Mouse (Mus musculus) stomach, postnatal 0 days (tissue): Measurements from ENCODE around the gene Rps6ka1. TPM values are rescaled to one million over a fixed set of nuclear protein-coding genes. Genes with fewer than 3 reads are reported as not detected.

Experiments used
- ATAC-seq: fragments of 200-750 bp; cut with Nextera tagmentation; 2 replicates; pipeline ENCODE4 v1.8.0; 2017; ENCODE audit not compliant: low FRiP score, low TSS enrichment
- DNase-seq: peaks from one replicate; pipeline ENCODE4 v3.0.0-alpha.2; 2016; ENCODE audit warnings: low spot score
- H3K27ac ChIP-seq: fragments of 300-500 bp; sonication (generic); replicated peaks from 2 replicates; pipeline ENCODE4 v1.5.1; 2014; ENCODE audit warnings: mild to moderate bottlenecking, control low read depth
- H3K27me3 ChIP-seq: fragments of 300-500 bp; sonication (generic); 2 replicates; pipeline ENCODE4 v1.6.1; 2014; ENCODE audit warnings: low read length; ENCODE audit not compliant: control insufficient read depth, insufficient read depth
- H3K36me3 ChIP-seq: fragments of 300-500 bp; sonication (generic); 2 replicates; pipeline ENCODE4 v1.6.1; 2014; ENCODE audit warnings: low read length, mixed read lengths; ENCODE audit not compliant: control insufficient read depth, insufficient read depth
- H3K4me1 ChIP-seq: fragments of 300-500 bp; sonication (generic); replicated peaks from 2 replicates; pipeline ENCODE4 v1.6.1; 2014; ENCODE audit warnings: antibody characterized with exemption; ENCODE audit not compliant: control insufficient read depth, insufficient read depth
- H3K4me2 ChIP-seq: fragments of 300-500 bp; sonication (generic); replicated peaks from 2 replicates; pipeline ENCODE4 v1.6.1; 2014; ENCODE audit warnings: low read depth, mild to moderate bottlenecking, control low read depth, moderate library complexity
- H3K4me3 ChIP-seq: fragments of 300-500 bp; sonication (generic); 2 replicates; pipeline ENCODE4 v1.5.1; 2014; ENCODE audit warnings: low read depth, low read length, control low read depth
- H3K9ac ChIP-seq: fragments of 300-500 bp; sonication (generic); 2 replicates; pipeline ENCODE4 v1.6.1; 2014; ENCODE audit warnings: mild to moderate bottlenecking, low read length, control low read depth, mixed read lengths
- H3K9me3 ChIP-seq: fragments of 300-500 bp; sonication (generic); 2 replicates; pipeline ENCODE4 v1.6.1; 2016; ENCODE audit warnings: low read length; ENCODE audit not compliant: control insufficient read depth
- CTCF ChIP-seq: IDR thresholded peaks from 2 replicates; pipeline ENCODE4 v1.5.1; 2016; ENCODE audit warnings: antibody characterized with exemption, low read depth, mild to moderate bottlenecking, moderate library complexity
- EP300 ChIP-seq: optimal IDR thresholded peaks from 2 replicates; pipeline ENCODE3; 2016; ENCODE audit warnings: antibody characterized with exemption
- WGBS: fragments of 180-500 bp; shearing (Covaris S2); extraction: QIAGEN DNeasy Blood & Tissue Kit; methylation state at CpG from one replicate; pipeline ENCODE4 v1.1.7; 2014; 5-methylcytosine and 5-hydroxymethylcytosine counted together
- polyA plus RNA-seq: library from polyadenylated mRNA; unstranded; fragments of >200 nt; fragmentation: Nextera tagmentation; extraction: Ambion mirVana; gene quantifications from 2 replicates; pipeline ENCODE4 v1.2.1, GENCODE M21; 2015

The Rps6ka1 gene
- polyA plus RNA-seq, 1 experiment from 2014 or later = 46.0 TPM

DNA sequence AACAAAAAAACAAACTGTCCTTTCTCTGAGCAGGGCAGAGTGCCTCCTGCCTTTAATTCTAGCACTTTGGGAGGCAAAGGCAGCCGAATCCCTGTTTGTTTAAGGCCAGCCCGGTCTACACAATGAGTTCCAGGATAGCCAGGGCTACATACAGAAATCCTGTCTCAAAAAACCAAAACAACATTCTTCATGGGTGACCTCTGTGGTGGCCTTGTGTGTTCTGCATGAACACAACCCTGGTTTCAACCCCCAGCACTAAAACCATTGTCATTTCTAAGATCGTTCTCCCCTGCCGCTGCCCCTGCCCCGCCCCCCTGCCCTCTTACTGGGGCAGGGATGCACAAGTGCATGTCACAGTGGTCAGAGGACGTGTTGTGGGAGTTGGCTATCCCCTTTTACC, 13.3 kb upstream of the Rps6ka1 start:
- Histone ChIP-seq H3K4me3 (no peak overlapping the region), H3K27me3 (no peaks in the 10 kb centered on the region), H3K4me2 (no peak overlapping the region), H3K9me3 (no peaks in the 10 kb centered on the region), H3K27ac (no peak overlapping the region), H3K36me3 (no peaks in the 10 kb centered on the region), H3K4me1 (0 out of 2 replicates have a peak, but pooled peaks cover 3% of the 10 kb centered on the region), H3K9ac (no peak overlapping the region)
- TF ChIP-seq EP300 = no peak
- TF ChIP-seq CTCF = no peak
- WGBS = 87% methylated on average over 6 of the region's 6 CpGs
- no peak for DNase-seq
- no peak for ATAC-seq

GRCm38 (mm10) chr4:133900352-133900751, 12.8 kb upstream of the Rps6ka1 start:
- DNase-seq (no peak), ATAC-seq (no peak)
- Histone ChIP-seq H3K4me1 (0 out of 2 replicates have a peak, but pooled peaks cover 3% of the 10 kb centered on the region), H3K27me3 (no peaks in the 10 kb centered on the region), H3K9me3 (no peaks in the 10 kb centered on the region), H3K27ac (no peak overlapping the region), H3K4me2 (no peak overlapping the region), H3K36me3 (no peaks in the 10 kb centered on the region), H3K9ac (no peak overlapping the region), H3K4me3 (no peak overlapping the region)
- TF ChIP-seq EP300 (no peak), CTCF (no peak)
- 82% methylated on average over 6 of the region's 6 CpGs for WGBS

- Histone ChIP-seq H3K9me3 (no peaks in the 10 kb centered on the region), H3K4me1 (0 out of 2 replicates have a peak, but pooled peaks cover 3% of the 10 kb centered on the region), H3K27me3 (no peaks in the 10 kb centered on the region), H3K36me3 (no peaks in the 10 kb centered on the region), H3K4me2 (no peak overlapping the region), H3K9ac (no peak overlapping the region), H3K27ac (no peak overlapping the region), H3K4me3 (no peak overlapping the region)
- ATAC-seq = no peak
- no peak for DNase-seq
- TF ChIP-seq CTCF = no peak
- TF ChIP-seq EP300 = no peak
- WGBS = 43% methylated on average over 9 of the region's 9 CpGs
These were observed 11.7 kb upstream of the Rps6ka1 start for GRCm38 (mm10) chr4:133899241-133899800.

GRCm38 (mm10) chr4:133898151-133898550, 10.6 kb upstream of the Rps6ka1 start:
- H3K9me3 ChIP-seq = no peaks in the 10 kb centered on the region
- H3K4me2 ChIP-seq = no peak overlapping the region; the same call in 1 of the 2 replicates
- no peak overlapping the region for H3K4me3 ChIP-seq
- no peak overlapping the region for H3K9ac ChIP-seq
- no peak for TF ChIP-seq EP300
- no peak for TF ChIP-seq CTCF
- ATAC-seq (peak; percentile 53), DNase-seq (peak; percentile 60)
- H3K27me3 ChIP-seq = no peaks in the 10 kb centered on the region
- WGBS = 16% methylated on average over 6 of the region's 6 CpGs
- peak overlapping the region; percentile 88 for H3K27ac ChIP-seq
- no peaks in the 10 kb centered on the region for H3K36me3 ChIP-seq
- H3K4me1 ChIP-seq = 0 out of 2 replicates have a peak, but pooled peaks cover 3% of the 10 kb centered on the region

DNA sequence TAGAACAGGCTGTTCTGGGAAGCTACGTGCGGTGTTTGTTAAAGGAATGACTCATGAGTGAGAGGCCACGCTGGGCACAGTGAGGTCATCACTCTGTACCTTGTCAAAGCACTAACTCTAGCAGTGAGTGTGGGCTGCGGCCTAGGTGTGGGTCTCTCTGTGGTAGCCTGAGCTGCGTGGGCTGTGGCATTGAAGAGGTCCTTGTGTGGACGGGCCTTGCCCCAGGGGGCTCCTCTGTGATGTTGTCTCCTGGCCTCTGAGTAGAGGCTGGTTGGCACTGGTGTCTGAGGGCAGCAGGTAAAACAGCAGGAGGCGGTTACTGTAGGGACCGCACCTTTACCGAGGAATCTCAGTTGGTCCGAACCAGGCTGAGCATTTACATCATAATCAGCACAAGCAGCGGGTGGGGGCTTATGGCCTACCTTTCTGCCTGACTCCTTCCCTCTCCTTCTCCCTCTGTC, 9.9 kb upstream of the Rps6ka1 start:
- ATAC-seq = peak; percentile 92
- peak; percentile 76 for DNase-seq

DNA sequence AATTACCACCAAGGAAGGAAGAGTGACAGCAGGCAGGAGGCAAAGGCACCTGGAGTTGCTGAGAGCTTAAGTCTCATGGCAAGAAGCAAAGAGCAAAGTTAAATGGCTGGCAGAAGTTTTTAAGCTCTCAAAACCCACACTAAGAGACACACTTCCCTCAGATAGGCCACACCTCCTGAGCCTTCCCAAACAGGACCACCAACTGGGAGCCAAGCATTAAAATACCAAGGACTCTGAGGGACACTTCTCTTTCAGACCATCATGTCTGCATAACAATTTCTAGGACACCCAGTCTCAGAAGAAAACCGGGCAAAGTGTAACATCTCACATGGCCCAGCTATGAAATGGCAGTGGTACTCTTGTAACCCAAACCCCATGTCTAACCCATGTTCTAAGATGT, 9.4 kb upstream of the Rps6ka1 start:
- WGBS = 74% methylated on average over 1 of the region's 1 CpGs
- Histone ChIP-seq H3K4me2 (no peak overlapping the region), H3K36me3 (no peaks in the 10 kb centered on the region), H3K27ac (peak overlapping the region; percentile 88), H3K9me3 (no peaks in the 10 kb centered on the region), H3K9ac (no peak overlapping the region), H3K27me3 (no peaks in the 10 kb centered on the region), H3K4me3 (no peak overlapping the region), H3K4me1 (0 out of 2 replicates have a peak, but pooled peaks cover 3% of the 10 kb centered on the region)
- no peak for TF ChIP-seq CTCF
- no peak for TF ChIP-seq EP300
- ATAC-seq = no peak
- DNase-seq = no peak

More for the DNA sequence above, 9.9 kb upstream of the Rps6ka1 start:
- no peak overlapping the region for H3K9ac ChIP-seq
- 0 out of 2 replicates have a peak, but pooled peaks cover 3% of the 10 kb centered on the region for H3K4me1 ChIP-seq
- H3K4me2 ChIP-seq = no peak overlapping the region
- H3K27ac ChIP-seq = peak overlapping the region; percentile 88
- H3K9me3 ChIP-seq = no peaks in the 10 kb centered on the region
- H3K27me3 ChIP-seq = no peaks in the 10 kb centered on the region
- no peak for TF ChIP-seq CTCF
- no peaks in the 10 kb centered on the region for H3K36me3 ChIP-seq
- 43% methylated on average over 11 of the region's 11 CpGs for WGBS
- H3K4me3 ChIP-seq = no peak overlapping the region
